Mouse (Mus musculus): ENCODE results near the gene Prdm2. TPM values are rescaled to one million over a fixed set of nuclear protein-coding genes. Genes with fewer than 3 reads are reported as not detected.

The Prdm2 gene
- polyA plus RNA-seq, 1 experiment from 2014 or later, result 5.2 TPM

DNA sequence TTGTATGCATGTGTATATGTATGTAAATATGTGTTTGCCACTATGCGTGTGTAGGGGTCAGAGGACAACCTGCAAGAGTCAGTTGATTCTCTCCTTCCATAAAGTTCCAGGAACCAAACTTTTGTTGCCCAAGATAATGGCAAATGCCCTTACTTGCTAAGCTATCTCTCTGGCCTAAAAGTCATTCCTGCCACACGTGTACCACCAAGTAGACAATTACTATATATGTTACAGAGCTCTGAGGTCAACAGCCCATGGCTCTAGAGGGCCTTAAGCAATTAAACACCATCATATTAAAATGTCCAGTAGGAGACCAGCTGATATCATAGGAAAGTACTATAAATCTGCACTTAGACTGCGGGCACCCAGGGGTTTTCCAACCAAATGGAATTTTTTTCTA, 10.1 kb downstream of the Prdm2 start:
- Histone ChIP-seq H3K36me3 (no peaks in the 10 kb centered on the region), H3K4me2 (no peak overlapping the region), H3K9ac (no peak overlapping the region), H3K4me3 (no peak overlapping the region), H3K4me1 (peaks cover 13% of the 10 kb centered on the region), H3K27ac (no peak overlapping the region), H3K27me3 (replicated peaks) (no peaks in the 10 kb centered on the region), H3K9me3 (replicated peaks) (no peaks in the 10 kb centered on the region)
- WGBS (ENCODE audit: insufficient replicate concordance), result 59% methylated on average over 3 of the region's 3 CpGs
- ATAC-seq, result no peak

DNA sequence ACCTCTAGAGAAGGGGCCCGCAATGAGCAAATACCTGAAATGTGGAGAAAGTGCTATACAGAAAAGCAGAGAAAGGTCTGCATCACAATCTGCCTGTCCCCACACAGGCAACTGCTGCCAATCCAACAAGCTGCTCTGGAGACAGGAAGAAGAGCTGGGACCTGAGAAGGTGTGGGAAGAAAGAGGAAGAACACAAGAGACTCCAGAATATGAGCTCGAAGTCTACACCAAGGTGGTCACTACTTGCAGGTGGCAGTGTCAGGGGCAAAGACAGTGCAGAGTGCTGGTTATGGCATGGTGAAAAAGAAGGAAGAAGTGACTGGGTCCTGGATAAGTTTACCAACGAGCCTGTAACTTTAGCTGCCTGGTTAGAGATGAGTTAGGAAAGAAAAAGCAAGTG, 14.4 kb downstream of the Prdm2 start:
- Histone ChIP-seq H3K4me1 (peaks cover 13% of the 10 kb centered on the region), H3K4me2 (no peak overlapping the region), H3K9me3 (replicated peaks) (no peaks in the 10 kb centered on the region), H3K4me3 (no peak overlapping the region), H3K9ac (no peak overlapping the region), H3K36me3 (no peaks in the 10 kb centered on the region), H3K27me3 (replicated peaks) (no peaks in the 10 kb centered on the region), H3K27ac (no peak overlapping the region)
- WGBS (ENCODE audit: insufficient replicate concordance), result 50% methylated on average over 3 of the region's 3 CpGs
- no peak for ATAC-seq

DNA sequence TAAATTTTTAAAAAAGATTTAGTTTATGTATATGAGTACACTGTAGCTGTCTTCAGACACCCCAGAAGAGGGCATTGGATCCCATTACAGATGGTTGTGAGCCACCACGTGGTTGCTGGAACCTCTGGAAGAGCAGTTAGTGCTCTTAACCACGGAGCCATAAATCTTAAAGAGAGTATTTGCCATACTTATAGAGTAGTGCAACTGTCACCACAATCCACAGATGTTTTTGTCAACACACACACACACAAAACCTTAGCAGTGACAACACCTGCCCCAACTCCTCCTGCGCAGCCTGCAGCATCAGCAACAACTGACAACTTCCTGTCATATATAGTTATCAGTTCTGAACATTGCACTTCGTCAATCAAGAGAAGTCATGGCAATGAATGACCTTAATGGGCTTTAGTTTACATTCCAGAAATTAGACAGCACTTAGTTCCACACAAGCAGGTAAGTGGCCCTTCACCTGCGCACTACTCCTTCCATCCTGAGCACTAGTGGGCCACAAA, 14.9 kb downstream of the Prdm2 start:
- 53% methylated on average over 5 of the region's 5 CpGs for WGBS (ENCODE audit: insufficient replicate concordance)
- H3K9ac ChIP-seq, result no peak overlapping the region

DNA sequence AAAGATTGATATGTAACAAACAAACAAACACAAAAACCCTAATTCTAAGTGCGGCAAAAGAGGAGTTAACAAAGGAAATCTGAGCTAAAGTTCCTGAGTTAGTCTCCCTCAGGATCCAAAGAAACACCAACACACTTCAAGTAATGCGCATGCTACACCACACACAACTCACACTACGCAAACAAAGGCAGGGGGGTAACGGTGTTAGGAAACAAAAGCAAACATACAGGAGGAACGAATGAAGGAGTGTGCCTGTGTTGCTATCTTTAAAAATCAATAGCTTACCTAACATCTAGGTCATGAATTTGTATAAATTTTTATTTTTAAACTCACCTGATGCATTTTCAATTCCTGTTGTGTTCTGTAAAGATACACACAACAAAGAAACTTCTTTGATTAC, 18.5 kb downstream of the Prdm2 start:
- Histone ChIP-seq H3K9ac (no peak overlapping the region), H3K27me3 (replicated peaks) (no peaks in the 10 kb centered on the region), H3K36me3 (no peaks in the 10 kb centered on the region), H3K4me2 (no peak overlapping the region), H3K4me1 (peaks cover 27% of the 10 kb centered on the region), H3K4me3 (no peak overlapping the region), H3K9me3 (replicated peaks) (no peaks in the 10 kb centered on the region), H3K27ac (no peak overlapping the region)
- 79% methylated on average over 5 of the region's 5 CpGs for WGBS (ENCODE audit: insufficient replicate concordance)
- no peak for ATAC-seq

More for the DNA sequence above, 14.9 kb downstream of the Prdm2 start:
- no peaks in the 10 kb centered on the region for H3K9me3 ChIP-seq (replicated peaks)
- H3K36me3 ChIP-seq, result no peaks in the 10 kb centered on the region
- peaks cover 13% of the 10 kb centered on the region for H3K4me1 ChIP-seq
- no peak overlapping the region for H3K4me3 ChIP-seq
- H3K27me3 ChIP-seq (replicated peaks), result no peaks in the 10 kb centered on the region
- no peak overlapping the region for H3K4me2 ChIP-seq
- no peak overlapping the region for H3K27ac ChIP-seq
- no peak for ATAC-seq

DNA sequence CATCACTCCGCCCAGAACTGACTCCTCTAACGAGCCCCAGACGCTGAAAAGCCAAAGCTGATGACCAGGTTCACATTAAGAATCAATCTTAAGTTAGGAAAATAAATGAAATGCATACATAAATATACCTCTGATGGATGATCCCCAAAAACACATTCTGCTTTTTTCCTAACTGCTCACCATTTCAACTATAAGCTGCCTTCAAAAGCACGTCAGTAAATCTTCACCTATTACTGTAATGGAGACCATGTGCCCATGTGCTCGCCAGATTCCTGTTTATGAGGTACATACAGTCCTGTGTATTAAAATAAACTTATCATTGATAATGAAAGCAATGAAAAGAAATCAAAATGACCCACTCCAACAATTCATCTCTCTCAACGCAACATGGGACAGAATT, 19.6 kb downstream of the Prdm2 start:
- Histone ChIP-seq H3K27me3 (replicated peaks) (no peaks in the 10 kb centered on the region), H3K4me1 (peaks cover 26% of the 10 kb centered on the region), H3K36me3 (no peaks in the 10 kb centered on the region), H3K9ac (no peak overlapping the region), H3K4me3 (no peak overlapping the region), H3K9me3 (replicated peaks) (no peaks in the 10 kb centered on the region), H3K27ac (no peak overlapping the region), H3K4me2 (no peak overlapping the region)
- no peak for ATAC-seq
- 86% methylated on average over 6 of the region's 6 CpGs for WGBS (ENCODE audit: insufficient replicate concordance)

DNA sequence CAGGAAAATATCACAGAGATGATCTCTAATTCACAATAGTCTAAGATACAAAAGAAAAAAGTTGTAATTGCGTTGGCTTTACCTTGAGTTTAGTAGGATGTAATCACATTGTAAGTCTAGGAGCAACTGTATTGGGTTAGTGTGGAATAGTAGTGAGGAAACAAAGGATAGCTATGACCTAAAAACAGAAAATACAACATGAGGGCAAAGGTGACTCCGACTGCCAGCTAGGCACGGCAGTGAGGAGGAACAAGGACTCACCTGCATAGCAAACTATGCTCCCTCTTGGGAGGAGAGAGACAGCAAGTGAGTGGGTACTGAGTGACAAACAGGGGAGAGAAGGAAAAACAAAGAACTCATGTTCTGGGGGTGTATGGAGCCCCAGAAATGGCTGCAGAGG, 21.0 kb downstream of the Prdm2 start:
- Histone ChIP-seq H3K36me3 (peaks cover 7% of the 10 kb centered on the region; the same call in 1 of the 2 replicates), H3K9me3 (replicated peaks) (no peaks in the 10 kb centered on the region), H3K4me3 (no peak overlapping the region), H3K9ac (no peak overlapping the region), H3K27me3 (replicated peaks) (no peaks in the 10 kb centered on the region), H3K27ac (no peak overlapping the region), H3K4me2 (no peak overlapping the region), H3K4me1 (peaks cover 27% of the 10 kb centered on the region)
- WGBS (ENCODE audit: insufficient replicate concordance), result 76% methylated on average over 3 of the region's 3 CpGs
- no peak for ATAC-seq

DNA sequence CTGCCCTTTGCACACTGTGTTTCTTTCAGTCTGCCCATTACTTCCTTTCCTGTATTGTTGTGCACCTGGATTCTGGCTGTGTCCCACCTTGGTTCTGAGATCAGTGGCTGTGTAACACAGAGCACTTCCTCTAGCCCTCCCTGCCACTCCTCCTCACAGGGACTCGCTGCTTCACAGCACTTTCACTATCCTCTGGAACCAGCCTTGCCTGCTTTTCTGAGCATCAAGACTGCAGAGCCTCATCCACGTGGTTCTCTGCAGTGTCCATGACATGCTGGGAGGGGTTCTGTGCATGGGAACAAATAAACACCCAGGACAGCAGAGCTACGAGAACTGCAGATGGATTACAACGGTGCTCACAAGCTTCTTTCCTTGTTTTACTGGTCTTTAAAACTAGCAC, 22.1 kb downstream of the Prdm2 start:
- no peaks in the 10 kb centered on the region for H3K27me3 ChIP-seq (replicated peaks)
- H3K9me3 ChIP-seq (replicated peaks), result no peaks in the 10 kb centered on the region
- 52% methylated on average over 4 of the region's 4 CpGs for WGBS (ENCODE audit: insufficient replicate concordance)
- peaks cover 32% of the 10 kb centered on the region for H3K4me1 ChIP-seq
- H3K4me2 ChIP-seq, result no peak overlapping the region
- H3K4me3 ChIP-seq, result no peak overlapping the region
- no peak for ATAC-seq
- H3K27ac ChIP-seq, result peak overlapping the region; percentile 11; the same call in 1 of the 2 replicates
- H3K36me3 ChIP-seq, result peaks cover 7% of the 10 kb centered on the region; the same call in 1 of the 2 replicates
- no peak overlapping the region for H3K9ac ChIP-seq

DNA sequence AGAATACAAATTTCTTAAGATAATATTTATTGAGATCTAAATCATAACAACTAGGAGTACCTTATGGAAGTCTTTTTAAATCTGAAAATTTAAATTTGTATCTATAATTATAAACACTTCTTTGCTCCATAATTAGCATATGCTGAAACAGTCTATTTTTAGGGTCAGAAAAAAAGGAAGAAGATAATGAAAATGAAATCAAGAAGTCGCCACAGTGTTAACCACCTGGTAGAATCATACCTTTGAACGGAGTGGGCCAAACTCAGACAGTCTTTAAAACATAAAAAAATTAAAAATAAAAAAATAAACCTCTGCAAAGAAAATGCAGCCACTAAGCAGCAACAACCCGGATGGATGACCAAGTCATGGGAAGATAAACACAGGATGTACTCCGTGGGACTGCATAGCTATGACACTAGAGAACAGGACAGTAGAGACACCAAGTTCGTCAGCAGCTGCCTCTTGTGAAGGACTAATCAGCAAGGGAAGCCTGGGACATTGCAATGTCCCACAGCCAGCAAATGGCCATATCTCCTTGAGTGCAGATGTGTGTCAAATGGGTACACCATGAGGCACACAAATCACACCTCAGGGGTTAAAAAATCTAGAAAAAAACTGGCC, 24.1 kb downstream of the Prdm2 start:
- 50% methylated on average over 5 of the region's 5 CpGs for WGBS (ENCODE audit: insufficient replicate concordance)
- H3K27ac ChIP-seq, result no peak overlapping the region
- no peak overlapping the region for H3K9ac ChIP-seq
- H3K9me3 ChIP-seq (replicated peaks), result no peaks in the 10 kb centered on the region
- ATAC-seq, result no peak; the same call in 1 of the 2 replicates
- H3K27me3 ChIP-seq (replicated peaks), result no peaks in the 10 kb centered on the region
- peaks cover 7% of the 10 kb centered on the region; the same call in 1 of the 2 replicates for H3K36me3 ChIP-seq
- no peak overlapping the region for H3K4me3 ChIP-seq
- no peak overlapping the region for H3K4me2 ChIP-seq
- H3K4me1 ChIP-seq, result peaks cover 35% of the 10 kb centered on the region

DNA sequence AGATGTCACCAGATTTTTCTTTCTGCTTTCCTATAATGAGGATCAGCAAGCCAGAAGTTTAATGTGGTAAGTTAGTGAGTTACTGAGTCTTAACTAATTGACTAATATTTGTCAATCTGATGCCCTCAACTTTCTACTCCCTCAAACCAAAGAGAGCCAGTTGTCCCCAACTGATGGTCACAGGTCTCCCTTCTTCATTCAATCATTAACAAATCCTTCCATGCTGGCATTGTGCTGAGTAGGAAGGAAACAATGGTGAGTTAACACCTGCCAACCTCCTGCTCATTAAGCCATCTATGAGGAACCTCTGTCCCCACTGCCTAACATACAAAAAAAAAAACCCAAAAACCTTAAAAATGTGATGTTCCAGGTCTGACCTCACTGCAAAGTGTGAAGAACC, 26.7 kb downstream of the Prdm2 start:
- no peak overlapping the region for H3K27ac ChIP-seq
- H3K9me3 ChIP-seq (replicated peaks), result no peaks in the 10 kb centered on the region
- no peaks in the 10 kb centered on the region for H3K27me3 ChIP-seq (replicated peaks)
- H3K36me3 ChIP-seq, result peaks cover 7% of the 10 kb centered on the region; the same call in 1 of the 2 replicates
- H3K4me2 ChIP-seq, result no peak overlapping the region
- peaks cover 28% of the 10 kb centered on the region for H3K4me1 ChIP-seq
- H3K4me3 ChIP-seq, result no peak overlapping the region
- no peak overlapping the region for H3K9ac ChIP-seq
- no peak for ATAC-seq

DNA sequence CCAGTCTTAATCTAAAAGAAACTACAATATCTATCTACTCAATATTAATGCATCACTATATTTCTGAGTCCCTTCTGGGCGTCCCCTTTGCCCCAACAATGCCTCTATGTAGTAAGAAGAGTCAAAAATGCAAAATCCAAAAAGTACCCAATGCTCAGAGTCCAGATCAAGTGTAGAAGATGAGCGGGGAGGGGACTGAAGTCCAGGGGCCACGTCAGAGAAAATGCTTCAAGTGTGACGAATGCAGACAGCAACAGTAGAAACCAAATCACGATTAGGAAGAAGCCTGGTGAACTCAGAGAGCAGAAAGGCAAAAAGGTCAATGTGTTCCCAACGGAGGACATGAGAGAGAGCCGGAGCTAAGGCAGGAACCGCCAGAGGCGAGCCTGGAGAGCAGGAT, 27.3 kb downstream of the Prdm2 start:
- no peak overlapping the region for H3K4me2 ChIP-seq
- H3K9me3 ChIP-seq (replicated peaks), result no peaks in the 10 kb centered on the region
- WGBS (ENCODE audit: insufficient replicate concordance), result 71% methylated on average over 9 of the region's 9 CpGs
- no peaks in the 10 kb centered on the region for H3K27me3 ChIP-seq (replicated peaks)
- no peak overlapping the region for H3K9ac ChIP-seq
- H3K4me1 ChIP-seq, result peaks cover 22% of the 10 kb centered on the region
- ATAC-seq, result no peak
- peaks cover 10% of the 10 kb centered on the region; the same call in 1 of the 2 replicates for H3K36me3 ChIP-seq
- no peak overlapping the region for H3K4me3 ChIP-seq
- H3K27ac ChIP-seq, result no peak overlapping the region

DNA sequence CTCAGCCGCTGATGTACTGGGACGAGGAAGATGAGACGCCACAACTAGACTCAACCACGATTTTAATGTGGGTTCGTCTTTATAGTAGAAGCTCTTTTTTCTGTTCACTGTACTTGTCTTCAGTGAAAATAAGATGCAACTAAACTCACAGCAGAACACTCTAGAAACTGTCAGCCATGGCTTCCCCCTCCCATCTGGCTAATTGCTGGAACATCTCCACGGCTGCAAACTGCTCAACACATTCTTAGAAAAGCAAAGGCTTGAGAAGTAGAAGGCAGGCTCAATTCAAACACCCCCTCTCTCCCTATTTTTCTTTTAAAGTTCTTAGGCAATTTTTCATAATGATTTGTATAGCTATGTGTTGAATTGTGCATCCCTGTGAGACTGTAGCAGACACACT, 29.7 kb downstream of the Prdm2 start:
- H3K9me3 ChIP-seq (replicated peaks), result no peaks in the 10 kb centered on the region
- H3K4me3 ChIP-seq, result no peak overlapping the region
- no peak overlapping the region for H3K9ac ChIP-seq
- H3K27ac ChIP-seq, result no peak overlapping the region
- WGBS (ENCODE audit: insufficient replicate concordance), result 80% methylated on average over 6 of the region's 6 CpGs
- peaks cover 13% of the 10 kb centered on the region; the same call in 1 of the 2 replicates for H3K4me1 ChIP-seq
- no peak overlapping the region for H3K4me2 ChIP-seq
- no peaks in the 10 kb centered on the region for H3K27me3 ChIP-seq (replicated peaks)
- peaks cover 22% of the 10 kb centered on the region for H3K36me3 ChIP-seq
- no peak for ATAC-seq

DNA sequence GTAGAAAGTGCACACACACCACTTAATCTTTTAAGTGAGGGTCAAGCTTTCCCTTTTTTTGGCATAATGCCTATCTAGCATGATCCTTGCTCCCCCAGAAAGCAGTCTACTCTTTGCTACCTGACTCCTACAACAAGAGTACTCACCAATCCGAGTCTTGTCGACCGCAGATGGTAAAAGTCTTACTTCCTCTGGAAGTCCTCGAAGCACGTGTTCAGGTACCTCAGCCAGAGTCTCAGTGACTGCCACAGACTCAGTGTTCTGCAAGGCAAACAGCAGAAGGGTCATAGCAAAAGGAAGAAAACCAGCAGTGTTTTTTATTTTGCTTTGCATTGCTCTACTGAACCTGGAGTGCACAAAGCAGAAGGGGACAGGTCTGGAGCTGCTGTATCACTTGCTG, 32.1 kb downstream of the Prdm2 start:
- 75% methylated on average over 5 of the region's 5 CpGs for WGBS (ENCODE audit: insufficient replicate concordance)
- Histone ChIP-seq H3K27me3 (replicated peaks) (no peaks in the 10 kb centered on the region), H3K4me3 (no peak overlapping the region), H3K36me3 (peaks cover 23% of the 10 kb centered on the region), H3K9me3 (replicated peaks) (no peaks in the 10 kb centered on the region), H3K9ac (no peak overlapping the region), H3K27ac (no peak overlapping the region), H3K4me2 (no peak overlapping the region), H3K4me1 (0 out of 2 replicates have a peak, but pooled peaks cover 4% of the 10 kb centered on the region)
- ATAC-seq, result no peak
